Mouse (Mus musculus): ENCODE data around the gene Ddx59.

DNA sequence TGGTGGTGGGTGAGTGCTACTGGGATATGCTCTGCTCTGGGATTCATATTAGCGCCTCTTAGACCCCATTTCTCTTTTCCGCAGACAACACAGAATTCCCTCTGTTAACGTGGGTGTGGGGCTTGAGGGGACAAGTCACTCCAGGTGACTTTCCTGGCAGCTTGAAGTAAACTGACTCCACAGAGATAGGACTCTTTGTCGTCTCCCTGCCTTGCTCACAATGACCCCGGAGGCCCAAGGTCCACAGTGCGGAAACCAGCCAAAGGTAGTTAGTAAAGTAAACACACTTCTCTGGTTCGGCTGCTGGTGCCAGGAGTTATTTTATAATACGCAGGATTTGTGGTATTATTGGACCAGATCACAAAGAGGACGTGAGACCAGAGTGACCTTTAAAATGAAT lies 27.7 kb downstream of the Ddx59 start:
- TF ChIP-seq POLR2A (IDR thresholded peaks at IDR 0.05; ENCODE audit: insufficient read depth, low read depth, low read length) = no peak
- no peak for TF ChIP-seq CTCF (IDR thresholded peaks at IDR 0.05; ENCODE audit: insufficient read depth, low read depth, low read length)
